14 mouse cellular contexts compared by ENCODE assay signal in the genomic region with DNA sequence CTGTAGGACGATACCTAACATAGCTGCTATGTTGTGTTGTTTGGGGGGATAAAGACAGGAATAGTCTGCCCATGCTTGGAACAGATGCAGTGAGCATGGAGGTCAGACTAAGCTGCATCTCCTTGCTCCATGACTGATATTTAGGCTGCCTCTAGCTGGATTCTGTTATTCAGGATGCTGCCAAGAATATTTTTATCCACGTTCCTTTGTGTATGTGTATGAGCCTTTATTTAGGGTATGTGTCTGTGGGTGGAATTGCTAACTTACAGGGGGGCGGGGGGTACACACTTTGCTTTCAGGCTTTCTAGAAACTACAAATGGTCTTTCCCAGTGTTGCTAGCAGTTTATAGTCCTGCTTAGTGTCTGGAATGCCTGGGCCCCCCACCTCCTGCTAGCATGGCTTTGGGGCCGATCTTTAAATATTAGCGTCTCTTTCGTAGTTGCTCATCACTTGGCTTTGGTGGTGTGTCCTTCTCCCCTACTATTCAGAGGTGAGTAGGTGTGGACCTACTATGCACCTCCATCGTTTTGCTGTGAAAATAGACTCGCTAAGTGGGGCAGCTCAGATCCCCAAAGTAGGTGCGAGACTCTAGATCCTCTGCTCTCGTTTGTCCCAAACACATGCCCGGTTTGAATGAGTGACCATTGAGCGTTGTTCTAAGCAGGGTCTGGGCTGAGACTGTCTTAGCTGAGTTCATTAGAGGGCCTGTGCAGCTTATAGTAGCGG. TPM values are rescaled to one million over a fixed set of nuclear protein-coding genes. Genes with fewer than 3 reads are reported as not detected.
DNase-seq lines count a peak whose midpoint lies in the region; ATAC-seq and TF ChIP-seq lines count a peak whose summit lies in the region.
"Had no signal": no experiment of that assay in that cellular context is flagged by ENCODE, and none has a peak within 500 bp of the region (broad histone marks: within the 10 kb centered on the region; RNA-seq: fewer than 3 reads in every experiment).

No protein-coding gene starts in this region.

- H3K4me2 ChIP-seq in heart, postnatal 0 days (ENCODE audit: low read depth, low read length) = no peak overlapping the region
- H3K4me2 ChIP-seq in midbrain, embryonic 14.5 days (ENCODE audit: low read length) = no peak overlapping the region
- H3K4me2 ChIP-seq in midbrain, postnatal 0 days (ENCODE audit: low read depth, low read length, poor library complexity, severe bottlenecking) = no peak overlapping the region
- H3K4me2 ChIP-seq in forebrain, embryonic 16.5 days (ENCODE audit: low read length) = no peak overlapping the region; the same call in 1 of the 2 replicates
- no peak overlapping the region for H3K4me2 ChIP-seq in liver, postnatal 0 days (ENCODE audit: low read depth, low read length)
- H3K4me2 ChIP-seq: liver, embryonic 11.5 days had no signal

- H3K9me3 ChIP-seq in heart, postnatal 0 days (replicated peaks; ENCODE audit: control insufficient read depth, low read length) = no peaks in the 10 kb centered on the region
- no peaks in the 10 kb centered on the region for H3K9me3 ChIP-seq in midbrain, embryonic 14.5 days (ENCODE audit: control insufficient read depth, low read length)
- H3K9me3 ChIP-seq in midbrain, postnatal 0 days (ENCODE audit: low read length) = no peaks in the 10 kb centered on the region
- no peaks in the 10 kb centered on the region for H3K9me3 ChIP-seq in forebrain, embryonic 16.5 days (ENCODE audit: control insufficient read depth, low read length)
- no peaks in the 10 kb centered on the region for H3K9me3 ChIP-seq in liver, postnatal 0 days (ENCODE audit: low read length)

- no peak overlapping the region for H3K4me3 ChIP-seq in heart, postnatal 0 days (ENCODE audit: low read depth, low read length)
- H3K4me3 ChIP-seq in midbrain, embryonic 14.5 days (replicated peaks; ENCODE audit: low read depth, low read length) = no peak overlapping the region
- no peak overlapping the region for H3K4me3 ChIP-seq in midbrain, postnatal 0 days (ENCODE audit: low read depth, low read length)
- H3K4me3 ChIP-seq in forebrain, embryonic 16.5 days (replicated peaks; ENCODE audit: low read length) = no peak overlapping the region
- no peak overlapping the region for H3K4me3 ChIP-seq in liver, postnatal 0 days (ENCODE audit: low read depth, low read length)

- H3K27me3 ChIP-seq in heart, postnatal 0 days (ENCODE audit: control insufficient read depth, insufficient read depth, low read length) = no peaks in the 10 kb centered on the region
- no peaks in the 10 kb centered on the region for H3K27me3 ChIP-seq in midbrain, embryonic 14.5 days (ENCODE audit: control insufficient read depth, insufficient read depth, low read length)
- H3K27me3 ChIP-seq in midbrain, postnatal 0 days (ENCODE audit: insufficient read depth, low read length) = no peaks in the 10 kb centered on the region
- no peaks in the 10 kb centered on the region for H3K27me3 ChIP-seq in forebrain, embryonic 16.5 days (replicated peaks; ENCODE audit: control insufficient read depth, insufficient read depth, low read length)
- H3K27me3 ChIP-seq in liver, postnatal 0 days (ENCODE audit: insufficient read depth, low read length) = no peaks in the 10 kb centered on the region
- H3K27me3 ChIP-seq: CH12.LX had no signal

- no peaks in the 10 kb centered on the region for H3K36me3 ChIP-seq in heart, postnatal 0 days (replicated peaks; ENCODE audit: control insufficient read depth, insufficient read depth, low read length)
- no peaks in the 10 kb centered on the region for H3K36me3 ChIP-seq in midbrain, embryonic 14.5 days (ENCODE audit: control insufficient read depth, insufficient read depth, low read length)
- H3K36me3 ChIP-seq in midbrain, postnatal 0 days (ENCODE audit: insufficient read depth, low read length) = no peaks in the 10 kb centered on the region
- no peaks in the 10 kb centered on the region for H3K36me3 ChIP-seq in forebrain, embryonic 16.5 days (ENCODE audit: control insufficient read depth, insufficient read depth)
- no peaks in the 10 kb centered on the region for H3K36me3 ChIP-seq in liver, postnatal 0 days (replicated peaks; ENCODE audit: insufficient read depth, low read length)

- no peak overlapping the region for H3K9ac ChIP-seq in heart, postnatal 0 days (replicated peaks; ENCODE audit: low read depth, low read length)
- H3K9ac ChIP-seq in midbrain, embryonic 14.5 days (replicated peaks; ENCODE audit: low read length) = no peak overlapping the region
- no peak overlapping the region for H3K9ac ChIP-seq in midbrain, postnatal 0 days (replicated peaks; ENCODE audit: low read length, poor library complexity, severe bottlenecking)
- no peak overlapping the region for H3K9ac ChIP-seq in forebrain, embryonic 16.5 days (replicated peaks; ENCODE audit: low read depth, low read length)
- no peak overlapping the region for H3K9ac ChIP-seq in liver, postnatal 0 days (replicated peaks)

- no peak for TF ChIP-seq EP300 in heart, postnatal 0 days (IDR thresholded peaks at IDR 0.05; ENCODE audit: low read depth)
- TF ChIP-seq EP300 in liver, postnatal 0 days (IDR thresholded peaks at IDR 0.05; ENCODE audit: low read depth) = no peak

- peak; percentile 88 for ATAC-seq in heart, postnatal 0 days (ENCODE audit: insufficient read depth, low read depth)
- no peak for ATAC-seq in midbrain, embryonic 14.5 days (ENCODE audit: low FRiP score, low TSS enrichment)
- no peak for ATAC-seq in midbrain, postnatal 0 days (ENCODE audit: low FRiP score)
- ATAC-seq in forebrain, embryonic 16.5 days = peak; percentile 14; the same call in 1 of the 2 replicates
- no peak for ATAC-seq in liver, postnatal 0 days

- H3K4me1 ChIP-seq in heart, postnatal 0 days (ENCODE audit: control insufficient read depth, insufficient read depth) = peaks cover 18% of the 10 kb centered on the region; the same call in 1 of the 2 replicates
- H3K4me1 ChIP-seq in midbrain, embryonic 14.5 days (ENCODE audit: control insufficient read depth, insufficient read depth, low read length) = peaks cover 29% of the 10 kb centered on the region
- H3K4me1 ChIP-seq in midbrain, postnatal 0 days (ENCODE audit: insufficient read depth, low read length) = peaks cover 7% of the 10 kb centered on the region; the same call in 1 of the 2 replicates
- H3K4me1 ChIP-seq in forebrain, embryonic 16.5 days (replicated peaks; ENCODE audit: control insufficient read depth, insufficient read depth, low read length) = peaks cover 47% of the 10 kb centered on the region
- no peaks in the 10 kb centered on the region for H3K4me1 ChIP-seq in liver, postnatal 0 days (ENCODE audit: insufficient read depth)

- WGBS in heart, postnatal 0 days = 69% methylated on average over 13 of the region's 13 CpGs
- WGBS in midbrain, embryonic 14.5 days = 79% methylated on average over 13 of the region's 13 CpGs
- 78% methylated on average over 13 of the region's 13 CpGs for WGBS in midbrain, postnatal 0 days
- 64% methylated on average over 13 of the region's 13 CpGs for WGBS in forebrain, embryonic 16.5 days
- 89% methylated on average over 13 of the region's 13 CpGs for WGBS in liver, postnatal 0 days (ENCODE audit: insufficient replicate concordance)

- peak; percentile 75 for DNase-seq in heart, postnatal 0 days (ENCODE audit: low spot score)
- DNase-seq in heart, postnatal 14 days = no peak
- no peak for DNase-seq in midbrain, embryonic 14.5 days
- DNase-seq in midbrain, postnatal 0 days (ENCODE audit: low spot score) = no peak
- peak; percentile 26 for DNase-seq in skeletal muscle tissue, adult 2 months (ENCODE audit: low read depth, low spot score)
- DNase-seq in left cerebral cortex, postnatal 4 days = no peak
- no peak for DNase-seq in liver, postnatal 0 days
- DNase-seq: cerebellum, adult 9-10 months; kidney, adult 18-20 months; kidney, postnatal 4 days; thymus, adult 2 months had no signal

- intact Hi-C loops in heart, postnatal 14 days (cut with DNase I) = no loop called here
- intact Hi-C loops in left cerebral cortex, postnatal 4 days (cut with DNase I) = no loop called here

- TF ChIP-seq CTCF in heart, postnatal 0 days (IDR thresholded peaks at IDR 0.05; ENCODE audit: low read depth) = no peak
- no peak for TF ChIP-seq CTCF in midbrain, postnatal 0 days (IDR thresholded peaks at IDR 0.05)
- TF ChIP-seq CTCF in liver, postnatal 0 days (IDR thresholded peaks at IDR 0.05; ENCODE audit: low read depth) = no peak

- peak overlapping the region; percentile 68 for H3K27ac ChIP-seq in heart, postnatal 0 days (ENCODE audit: low read depth)
- H3K27ac ChIP-seq in midbrain, embryonic 14.5 days (replicated peaks; ENCODE audit: low read depth, low read length) = peak overlapping the region; percentile 37; the same call in 1 of the 2 replicates
- no peak overlapping the region for H3K27ac ChIP-seq in midbrain, postnatal 0 days (ENCODE audit: low read depth, low read length)
- peak overlapping the region; percentile 55 for H3K27ac ChIP-seq in forebrain, embryonic 16.5 days (ENCODE audit: low read length)
- no peak overlapping the region for H3K27ac ChIP-seq in liver, postnatal 0 days (ENCODE audit: low read depth)

RNA-seq across cellular contexts. Expression of a gene that starts 45.0 kb away (rescaled TPM):
- total RNA-seq in heart, postnatal 0 days (2014; rRNA removed; ENCODE audit: low replicate concordance) = 7.3 and 20.1 TPM in 2 replicates
- 18.8 and 20.6 TPM in 2 replicates for polyA plus RNA-seq in heart, postnatal 0 days (2015; fragmentation: Nextera tagmentation; extraction: Ambion mirVana)
- total RNA-seq in heart, postnatal 14 days (2021) = 1 to 10 TPM; 2.1 to 2.2 TPM
- 52.1 and 60.0 TPM in 2 replicates for polyA plus RNA-seq in midbrain, embryonic 14.5 days (2014; fragmentation: Nextera tagmentation; extraction: Ambion mirVana)
- 68.7 and 86.2 TPM in 2 replicates for total RNA-seq in midbrain, postnatal 0 days (2014; rRNA removed)
- polyA plus RNA-seq in midbrain, postnatal 0 days (2015; fragmentation: Nextera tagmentation; extraction: Ambion mirVana) = 39.3 and 59.3 TPM in 2 replicates
- polyA plus RNA-seq in forebrain, embryonic 16.5 days (2015; fragmentation: Nextera tagmentation; extraction: Ambion mirVana) = 74.6 and 77.0 TPM in 2 replicates
- 100 to 1,000 TPM; 282 to 293 TPM for total RNA-seq in left cerebral cortex, postnatal 4 days (2021)
- 2.5 and 3.9 TPM in 2 replicates for polyA plus RNA-seq in liver, postnatal 0 days (2015; fragmentation: Nextera tagmentation; extraction: Ambion mirVana)

Comparison
In these comparisons a context has a peak if more than half of its experiments do, and no peak if none do; other contexts are left out.
1. DNase-seq: peak in heart, postnatal 0 days (single experiment) and skeletal muscle tissue, adult 2 months (single experiment); none in heart, postnatal 14 days (0 of 2), midbrain, embryonic 14.5 days (single experiment), midbrain, postnatal 0 days (single experiment), left cerebral cortex, postnatal 4 days (single experiment) and liver, postnatal 0 days (single experiment).
2. H3K27ac ChIP-seq: peak in heart, postnatal 0 days (single experiment), midbrain, embryonic 14.5 days (single experiment) and forebrain, embryonic 16.5 days (single experiment); none in midbrain, postnatal 0 days (single experiment) and liver, postnatal 0 days (single experiment).
3. ATAC-seq: peak in heart, postnatal 0 days (single experiment) and forebrain, embryonic 16.5 days (single experiment); none in midbrain, embryonic 14.5 days (single experiment), midbrain, postnatal 0 days (single experiment) and liver, postnatal 0 days (single experiment).